Mouse (Mus musculus) CH12.LX (cell line): ENCODE measurements at regions not wholly inside any gene's neighbourhood (a gene's known extent, or its start where the extent isn't known, plus 50 kb on each side); places are given as distances from the start of the nearest gene placed in this dataset.

Experiments
- DNase-seq: peaks from one replicate; pipeline ENCODE4 v3.0.0-alpha.2; 2013; ENCODE audit errors: extremely low read depth
- H3K27ac ChIP-seq: 2 replicates; pipeline ENCODE4 v1.5.1; 2012; ENCODE audit warnings: low read depth, mild to moderate bottlenecking, control low read depth, moderate library complexity; ENCODE audit not compliant: insufficient read depth
- H3K27me3 ChIP-seq: replicated peaks from 2 replicates; pipeline ENCODE3; 2012; ENCODE audit warnings: inconsistent platforms
- H3K36me3 ChIP-seq, 2 experiments: replicated peaks in 1 of 2; 2 replicates each; pipeline versions ENCODE3 to v1.6.1; 2012; ENCODE audit warnings: inconsistent platforms in 1 of 2, low read length in 1 of 2, mild to moderate bottlenecking in 1 of 2, mixed read lengths in 1 of 2, moderate library complexity in 1 of 2; ENCODE audit not compliant: control insufficient read depth in 1 of 2, insufficient read depth in 1 of 2
- H3K4me1 ChIP-seq, 2 experiments: 2 replicates each; pipeline ENCODE4 v1.6.1; 2012; ENCODE audit warnings: inconsistent platforms in 1 of 2, moderate library complexity in 1 of 2; ENCODE audit not compliant: insufficient read depth in 2 of 2, control insufficient read depth in 1 of 2
- H3K4me2 ChIP-seq: 2 replicates; pipeline ENCODE4 v1.6.1; 2012; ENCODE audit warnings: low read depth, mild to moderate bottlenecking, control low read depth; ENCODE audit not compliant: poor library complexity, insufficient read depth, severe bottlenecking
- H3K4me3 ChIP-seq, 3 experiments: fragments of 150-350 bp in 1 of 3; sonication (generic) in 1 of 3; replicated peaks in 1 of 3; 2 replicates each; pipeline versions ENCODE3 to v1.5.1; 2011 to 2012; ENCODE audit warnings: low read depth in 2 of 3, low read length in 2 of 3, mild to moderate bottlenecking in 2 of 3, moderate library complexity in 2 of 3, control low read depth in 1 of 3, improper control_type of control experiment in 1 of 3, inconsistent platforms in 1 of 3, mixed read lengths in 1 of 3; ENCODE audit not compliant: poor library complexity in 1 of 3
- H3K79me2 ChIP-seq: replicated peaks from 2 replicates; pipeline ENCODE4 v1.6.1; 2012; ENCODE audit warnings: mild to moderate bottlenecking, moderate library complexity; ENCODE audit not compliant: control insufficient read depth, poor library complexity, insufficient read depth, severe bottlenecking; ENCODE audit errors: extremely low read depth
- H3K9ac ChIP-seq: 2 replicates; pipeline ENCODE4 v1.6.1; 2012; ENCODE audit warnings: low read depth, mild to moderate bottlenecking, control low read depth, moderate library complexity; ENCODE audit not compliant: insufficient read depth
- H3K9me3 ChIP-seq: replicated peaks from 2 replicates; pipeline ENCODE3; 2012; ENCODE audit warnings: low read length, inconsistent platforms, mixed read lengths
- BHLHE40 ChIP-seq: IDR thresholded peaks from 2 replicates; pipeline ENCODE4 v1.6.1; 2011; ENCODE audit warnings: mild to moderate bottlenecking, low read depth, low read length, improper control_type of control experiment
- EP300 ChIP-seq: IDR thresholded peaks from 2 replicates; pipeline ENCODE4 v1.6.1; 2011; ENCODE audit warnings: low read length, improper control_type of control experiment
- GABPA ChIP-seq: IDR thresholded peaks from 2 replicates; pipeline ENCODE4 v1.6.1; 2012; ENCODE audit warnings: low read depth, low read length, improper control_type of control experiment, inconsistent platforms; ENCODE audit not compliant: insufficient replicate concordance
- HCFC1 ChIP-seq: IDR thresholded peaks from 2 replicates; pipeline ENCODE4 v1.6.1; 2012; ENCODE audit warnings: low read depth, mild to moderate bottlenecking, inconsistent platforms, low read length, improper control_type of control experiment
- IRF4 ChIP-seq: IDR thresholded peaks from 2 replicates; pipeline ENCODE4 v1.6.1; 2014; ENCODE audit warnings: low read depth, mild to moderate bottlenecking, inconsistent platforms, low read length, improper control_type of control experiment
- JUND ChIP-seq: conservative IDR thresholded peaks from 2 replicates; pipeline ENCODE4 v1.6.1; 2011; ENCODE audit warnings: low read depth, low read length, improper control_type of control experiment
- KAT2A ChIP-seq: IDR thresholded peaks from 2 replicates; pipeline ENCODE4 v1.6.1; 2012; ENCODE audit warnings: low read length, improper control_type of control experiment, inconsistent platforms; ENCODE audit not compliant: insufficient replicate concordance
- MEF2A ChIP-seq: IDR thresholded peaks from 2 replicates; pipeline ENCODE4 v1.6.1; 2014; ENCODE audit warnings: low read depth, mild to moderate bottlenecking, inconsistent platforms, low read length, improper control_type of control experiment, borderline replicate concordance
- MXI1 ChIP-seq: IDR thresholded peaks from 2 replicates; pipeline ENCODE4 v1.6.1; 2011; ENCODE audit warnings: mild to moderate bottlenecking, low read depth, low read length, improper control_type of control experiment
- PAX5 ChIP-seq: IDR thresholded peaks from 2 replicates; pipeline ENCODE4 v1.6.1; 2012; ENCODE audit warnings: low read length, inconsistent platforms, mixed read lengths
- POLR2AphosphoS2 ChIP-seq: IDR thresholded peaks from 2 replicates; pipeline ENCODE4 v1.6.1; 2011; ENCODE audit warnings: low read depth, low read length, improper control_type of control experiment
- RAD21 ChIP-seq: IDR thresholded peaks from 2 replicates; pipeline ENCODE4 v1.6.1; 2011; ENCODE audit warnings: low read depth, mild to moderate bottlenecking, low read length, improper control_type of control experiment, moderate library complexity
- RCOR1 ChIP-seq: conservative IDR thresholded peaks from 2 replicates; pipeline ENCODE4 v1.6.1; 2012; ENCODE audit warnings: low read depth, mild to moderate bottlenecking, inconsistent platforms, low read length, improper control_type of control experiment
- SIN3A ChIP-seq: IDR thresholded peaks from 2 replicates; pipeline ENCODE4 v1.6.1; 2012; ENCODE audit warnings: low read length, improper control_type of control experiment, inconsistent platforms
- SMC3 ChIP-seq: IDR thresholded peaks from 2 replicates; pipeline ENCODE4 v1.6.1; 2011; ENCODE audit warnings: low read depth, low read length, improper control_type of control experiment
- TBP ChIP-seq: conservative IDR thresholded peaks from 2 replicates; pipeline ENCODE4 v1.6.1; 2011; ENCODE audit warnings: low read depth, low read length, improper control_type of control experiment
- UBTF ChIP-seq: IDR thresholded peaks from 2 replicates; pipeline ENCODE4 v1.6.1; 2012; ENCODE audit warnings: low read depth, mild to moderate bottlenecking, inconsistent platforms, low read length, improper control_type of control experiment, moderate library complexity
- USF1 ChIP-seq: IDR thresholded peaks from 2 replicates; pipeline ENCODE4 v1.6.1; 2014; ENCODE audit warnings: low read depth, mild to moderate bottlenecking, inconsistent platforms, low read length, improper control_type of control experiment
- USF2 ChIP-seq: conservative IDR thresholded peaks from 2 replicates; pipeline ENCODE4 v1.6.1; 2011; ENCODE audit warnings: low read depth, low read length, improper control_type of control experiment
- ZMIZ1 ChIP-seq: IDR thresholded peaks from 2 replicates; pipeline ENCODE4 v1.6.1; 2012; ENCODE audit warnings: low read depth, mild to moderate bottlenecking, inconsistent platforms, low read length, improper control_type of control experiment
- ZNF384 ChIP-seq: IDR thresholded peaks from 2 replicates; pipeline ENCODE4 v1.6.1; 2012; ENCODE audit warnings: low read depth, low read length, improper control_type of control experiment, inconsistent platforms
- dilution Hi-C: fragments of 300-500 bp; cut with MboI; formaldehyde crosslinking; loops from 2 replicates; pipeline ENCODE4 v1.14.3; 2020; ENCODE audit warnings: low sequenced_read_pairs; ENCODE audit not compliant: extremely low pct_unique_long_range_greater_than_20kb, extremely low pct_ligation_motif_present
- in situ Hi-C: fragments of 300-500 bp; cut with MboI; formaldehyde crosslinking; loops from 3 replicates; pipeline ENCODE4 v1.14.3; 2019; ENCODE audit warnings: low sequenced_read_pairs, low pct_ligation_motif_present, low pct_unique_long_range_greater_than_20kb, mixed read lengths

DNA sequence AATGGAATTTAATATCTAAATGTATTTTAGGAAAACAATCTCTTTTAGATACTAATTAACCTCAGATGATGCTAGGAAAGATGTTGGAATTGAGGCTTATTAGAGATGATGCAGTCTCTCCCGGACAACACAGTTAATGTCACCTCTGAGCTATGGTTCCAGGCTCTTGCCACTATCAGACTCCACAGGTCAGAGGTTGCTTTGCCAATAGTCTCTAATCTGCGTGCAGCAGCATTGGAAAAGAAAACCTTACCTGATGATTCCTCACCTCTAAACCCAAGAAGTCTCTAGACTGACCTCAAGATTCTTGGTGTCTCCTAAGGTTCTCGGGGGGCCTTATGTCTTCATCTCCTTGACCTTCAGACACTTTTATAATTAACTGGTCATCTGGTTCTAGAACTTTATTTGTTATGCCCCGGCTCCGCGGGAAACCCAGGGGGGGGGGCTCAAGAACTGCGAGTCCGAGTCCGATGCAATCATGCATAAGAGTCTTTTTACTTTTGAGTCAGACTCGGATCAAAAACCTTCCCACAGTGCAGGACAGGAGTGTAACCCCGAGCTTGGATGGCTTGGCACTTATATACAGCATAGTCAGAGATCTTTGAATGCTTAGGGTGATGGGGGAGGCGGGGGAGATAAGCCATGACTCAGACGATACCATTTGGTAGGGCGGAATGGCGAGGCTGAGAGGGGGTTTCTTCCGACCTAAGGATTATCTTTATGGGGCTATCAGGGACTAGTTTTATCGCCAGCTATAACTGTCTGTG lies 626.9 kb downstream of the Zfp706 start:
- H3K4me2 ChIP-seq, result no peak overlapping the region
- H3K9ac ChIP-seq, result no peak overlapping the region
- H3K79me2 ChIP-seq, result no peaks in the 10 kb centered on the region
- TF ChIP-seq GABPA, result no peak
- TF ChIP-seq PAX5, result no peak
- no peak for TF ChIP-seq HCFC1
- TF ChIP-seq BHLHE40, result no peak
- TF ChIP-seq, all 38 proteins: peak for 0
- no peak for DNase-seq
- Histone ChIP-seq H3K36me3 (no peaks in the 10 kb centered on the region), H3K27ac (no peak overlapping the region), H3K27me3 (no peaks in the 10 kb centered on the region), H3K4me3 (no peak overlapping the region), H3K4me1 (peaks cover 0 to 3% of the 10 kb centered on the region in 2 experiments; a peak in 1 of 4 replicates), H3K9me3 (peaks cover 6% of the 10 kb centered on the region)
- dilution Hi-C loops (no loop called here), in situ Hi-C loops (no loop called here)

DNA sequence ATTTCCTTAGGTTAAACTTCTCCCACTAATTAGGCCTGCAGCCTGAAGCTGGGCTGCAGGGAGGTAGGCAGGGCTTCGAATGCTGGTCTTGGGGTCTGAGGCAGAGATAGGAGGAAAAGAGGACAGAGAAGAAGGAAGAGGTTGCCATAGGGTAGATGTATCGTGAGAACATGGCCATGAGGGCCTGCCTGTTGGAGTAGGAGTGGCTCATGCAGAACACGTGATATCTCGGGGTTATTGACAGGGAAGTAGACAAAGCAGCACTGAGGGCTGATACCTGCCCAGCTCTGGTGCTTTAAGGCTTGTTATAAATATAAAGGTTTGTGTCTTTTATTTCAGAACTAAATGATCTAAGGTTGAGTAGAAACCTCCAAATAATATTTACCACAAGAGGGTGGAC lies 628.9 kb downstream of the Zfp706 start:
- TF ChIP-seq BHLHE40 (no peak), IRF4 (no peak), MEF2A (no peak), RAD21 (no peak), TBP (no peak), POLR2AphosphoS2 (no peak), ZMIZ1 (no peak), JUND (no peak), ZNF384 (no peak), RCOR1 (no peak), SIN3A (no peak), USF1 (no peak), KAT2A (no peak), SMC3 (no peak), MXI1 (no peak), HCFC1 (no peak), UBTF (no peak), EP300 (no peak), USF2 (no peak)
- in situ Hi-C loops, result no loop called here
- Histone ChIP-seq H3K9ac (no peak overlapping the region), H3K79me2 (no peaks in the 10 kb centered on the region), H3K36me3 (no peaks in the 10 kb centered on the region), H3K27ac (no peak overlapping the region), H3K4me3 (no peak overlapping the region), H3K27me3 (no peaks in the 10 kb centered on the region), H3K4me2 (no peak overlapping the region), H3K4me1 (peaks cover 6 to 23% of the 10 kb centered on the region in 2 experiments; a peak in 2 of 4 replicates), H3K9me3 (peaks cover 4% of the 10 kb centered on the region)
- DNase-seq, result no peak
- dilution Hi-C loops, result no loop called here
